Mouse (Mus musculus) mesoderm, embryonic 11.5 days (tissue): ENCODE data around the gene Dek.

Experiments
- DNase-seq: peaks from one replicate; pipeline ENCODE4 v3.0.0-alpha.2; 2012; ENCODE audit warnings: low read depth, low spot score

Gene Dek

GRCm38 (mm10) chr13:47056781-47057180 is 49.2 kb downstream of the Dek start:
- no peak for DNase-seq

- DNase-seq, result no peak
These were observed 49.9 kb downstream of the Dek start for GRCm38 (mm10) chr13:47056126-47056525.

- peak; percentile 14 for DNase-seq
These were observed 52.0 kb downstream of the Dek start for GRCm38 (mm10) chr13:47053971-47054370.

GRCm38 (mm10) chr13:47050009-47050408 is 56.0 kb downstream of the Dek start:
- no peak for DNase-seq

GRCm38 (mm10) chr13:47047996-47048395 is 58.0 kb downstream of the Dek start:
- no peak for DNase-seq

- no peak for DNase-seq
These were observed 61.4 kb downstream of the Dek start, which contains the start of gene Tpmt for GRCm38 (mm10) chr13:47044617-47044947. Gene Tpmt (minus strand): TSS chr13:47044737.

- DNase-seq, result no peak
These were observed 62.0 kb downstream of the Dek start for GRCm38 (mm10) chr13:47043833-47044616.

- DNase-seq, result peak; percentile 100
These were observed 62.8 kb downstream of the Dek start, which contains the start of gene Kdm1b for GRCm38 (mm10) chr13:47043030-47043680. Gene Kdm1b (plus strand): TSS chr13:47043499.

- no peak for DNase-seq
These were observed 63.9 kb downstream of the Dek start for GRCm38 (mm10) chr13:47042024-47042633.

- no peak for DNase-seq
These were observed 65.9 kb downstream of the Dek start for GRCm38 (mm10) chr13:47040061-47040460.

GRCm38 (mm10) chr13:47037946-47038345 is 68.1 kb downstream of the Dek start:
- DNase-seq, result no peak
